Mouse (Mus musculus): ENCODE measurements around the gene Gm20388.
A peak's percentile ranks its signal among the peaks of the same experiment; 100 is the strongest.

DNA sequence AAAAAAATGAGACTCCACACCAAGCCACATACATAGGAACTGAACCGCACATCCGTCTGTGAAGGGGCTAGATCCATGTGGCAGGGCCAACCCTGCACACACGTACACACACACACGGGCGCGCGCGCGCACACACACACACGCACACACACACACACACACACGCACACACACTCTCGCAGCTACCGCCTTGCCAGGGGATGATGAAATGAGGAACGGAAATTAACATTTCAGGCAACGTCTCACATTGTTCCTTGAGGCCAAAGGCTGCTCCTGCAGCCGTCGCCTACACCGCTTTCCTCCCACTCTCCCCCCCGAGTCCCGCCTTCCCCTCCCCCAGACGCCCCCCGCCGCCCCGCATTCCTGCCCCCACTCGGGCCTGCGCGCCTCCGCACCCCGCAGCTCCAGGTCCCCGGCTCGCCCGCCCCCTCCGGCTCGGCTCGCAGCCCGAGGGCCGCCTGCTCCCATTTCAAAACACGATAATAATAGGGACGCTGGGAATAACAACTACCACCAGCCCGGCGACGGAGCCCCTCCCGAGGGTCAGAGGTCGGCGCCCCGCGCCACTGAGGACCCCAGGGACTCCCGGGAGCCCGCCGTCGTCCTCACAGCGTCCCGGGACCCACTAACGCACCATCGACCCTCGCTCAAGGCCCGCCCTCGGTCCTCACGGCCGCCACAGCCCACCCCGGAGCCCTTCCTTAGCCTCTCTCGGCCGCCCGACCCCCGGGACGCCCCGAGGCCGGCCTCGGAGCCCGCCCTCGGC lies 3130.6 kb downstream of the Gm20388 start:
- TF ChIP-seq CTCF (conservative IDR thresholded peaks at IDR 0.05; ENCODE audit: insufficient read depth, insufficient read length, low read depth, low read length) = 0 out of 2 replicates have a peak, but pooled peaks have one; percentile 12
- TF ChIP-seq POLR2A (IDR thresholded peaks at IDR 0.05; ENCODE audit: low read depth, low read length) = no peak

All from kidney, adult 2 months (tissue).